Comparison of ENCODE assay signal across 27 mouse cellular contexts in genomic region chr1:75635591-75635990, GRCm38 (mm10).
DNase-seq lines count a peak whose midpoint lies in the region; ATAC-seq and TF ChIP-seq lines count a peak whose summit lies in the region.
"Had no signal": no experiment of that assay in that cellular context is flagged by ENCODE, and none has a peak within 500 bp of the region (broad histone marks: within the 10 kb centered on the region; RNA-seq: fewer than 3 reads in every experiment).

No protein-coding gene starts in this region.

- H3K79me2 ChIP-seq in myocyte (ENCODE audit: control insufficient read depth, insufficient read depth) = no peaks in the 10 kb centered on the region

- ATAC-seq in embryonic facial prominence, embryonic 13.5 days (ENCODE audit: insufficient number of reproducible peaks, insufficient read depth, low FRiP score, low TSS enrichment, low read depth) = no peak
- ATAC-seq in CD4-positive, CD25-positive, alpha-beta regulatory T cell, adult 4 months = no peak
- ATAC-seq: forebrain, embryonic 16.5 days; intestine, embryonic 16.5 days; liver, embryonic 12.5 days; liver, postnatal 0 days; Patski had no signal

- H3ac ChIP-seq in myocyte (ENCODE audit: control insufficient read depth, insufficient read length) = no peak overlapping the region

- WGBS in embryonic facial prominence, embryonic 13.5 days = 89% methylated on average over 4 of the region's 4 CpGs
- 94% methylated on average over 4 of the region's 4 CpGs for WGBS in embryonic facial prominence, embryonic 10.5 days

- no peak for TF ChIP-seq POLR2A in myocyte (IDR thresholded peaks at IDR 0.05; ENCODE audit: insufficient read length, low read depth)

- no peak overlapping the region for H3K4me2 ChIP-seq in embryonic facial prominence, embryonic 13.5 days
- no peak overlapping the region for H3K4me2 ChIP-seq in myocyte (ENCODE audit: low read depth)
- H3K4me2 ChIP-seq: heart, embryonic 12.5 days; hindbrain, embryonic 13.5 days; limb, embryonic 12.5 days; liver, embryonic 12.5 days had no signal

- no peaks in the 10 kb centered on the region for H3K36me3 ChIP-seq in embryonic facial prominence, embryonic 13.5 days
- no peaks in the 10 kb centered on the region for H3K36me3 ChIP-seq in embryonic facial prominence, embryonic 10.5 days (replicated peaks)
- no peaks in the 10 kb centered on the region for H3K36me3 ChIP-seq in myocyte (ENCODE audit: control insufficient read depth, insufficient read depth)
- H3K36me3 ChIP-seq: G1E; heart, embryonic 12.5 days; hindbrain, embryonic 13.5 days; limb, embryonic 12.5 days; liver, embryonic 12.5 days had no signal

- H3K9me3 ChIP-seq in embryonic facial prominence, embryonic 13.5 days = no peaks in the 10 kb centered on the region
- H3K9me3 ChIP-seq in embryonic facial prominence, embryonic 10.5 days = no peaks in the 10 kb centered on the region
- H3K9me3 ChIP-seq: heart, embryonic 12.5 days; hindbrain, embryonic 13.5 days; liver, embryonic 12.5 days had no signal

- no peaks in the 10 kb centered on the region for H3K27me3 ChIP-seq in embryonic facial prominence, embryonic 13.5 days
- H3K27me3 ChIP-seq in embryonic facial prominence, embryonic 10.5 days (replicated peaks; ENCODE audit: low read depth, poor library complexity, severe bottlenecking) = no peaks in the 10 kb centered on the region
- H3K27me3 ChIP-seq in myocyte (ENCODE audit: control insufficient read depth, insufficient read depth, insufficient read length) = no peaks in the 10 kb centered on the region
- H3K27me3 ChIP-seq: heart, embryonic 12.5 days; hindbrain, embryonic 13.5 days; limb, embryonic 12.5 days; liver, embryonic 12.5 days; Patski had no signal

- DNase-seq in embryonic facial prominence, embryonic 10.5 days (ENCODE audit: low spot score) = no peak
- peak; percentile 3 to 11 for DNase-seq in kidney, postnatal 36 days
- DNase-seq in kidney, postnatal 14 days = no peak
- DNase-seq in NIH3T3 (ENCODE audit: low read depth) = peak; percentile 8
- DNase-seq: B cell, adult 2 months; cerebellum, adult 2 months; cerebellum, postnatal 14 days; heart, adult 2 months; heart, postnatal 4 days; kidney, postnatal 10 days; liver, postnatal 0 days; midbrain, embryonic 14.5 days; spleen, adult 18-20 months; thymus, postnatal 14 days had no signal

- peaks cover 18% of the 10 kb centered on the region for H3K4me1 ChIP-seq in embryonic facial prominence, embryonic 13.5 days
- H3K4me1 ChIP-seq in embryonic facial prominence, embryonic 10.5 days = peaks cover 21% of the 10 kb centered on the region
- H3K4me1 ChIP-seq: heart, embryonic 12.5 days; hindbrain, embryonic 13.5 days; liver, embryonic 12.5 days had no signal

- no peak overlapping the region for H3K4me3 ChIP-seq in embryonic facial prominence, embryonic 13.5 days
- no peak overlapping the region for H3K4me3 ChIP-seq in embryonic facial prominence, embryonic 10.5 days
- no peak overlapping the region for H3K4me3 ChIP-seq in myocyte
- H3K4me3 ChIP-seq: heart, adult 2 months; heart, embryonic 12.5 days; hindbrain, embryonic 13.5 days; left cerebral cortex, adult 2 months; limb, embryonic 12.5 days; liver, embryonic 12.5 days had no signal

- H3K27ac ChIP-seq in embryonic facial prominence, embryonic 13.5 days = 0 out of 2 replicates have a peak overlapping the region, but pooled peaks have one; percentile 28
- H3K27ac ChIP-seq in embryonic facial prominence, embryonic 10.5 days (replicated peaks) = no peak overlapping the region
- H3K27ac ChIP-seq: heart, adult 2 months; hindbrain, embryonic 13.5 days; left cerebral cortex, adult 2 months; limb, embryonic 12.5 days; liver, embryonic 12.5 days; macrophage had no signal

- no peak overlapping the region for H3K9ac ChIP-seq in embryonic facial prominence, embryonic 13.5 days
- H3K9ac ChIP-seq: heart, embryonic 12.5 days; hindbrain, embryonic 13.5 days; limb, embryonic 12.5 days; liver, embryonic 12.5 days; liver, postnatal 0 days had no signal

TF ChIP-seq in myocyte, 11 proteins besides CTCF, POLR2A, EP300 and RAD21:
- TF ChIP-seq CEBPB (IDR thresholded peaks at IDR 0.05; ENCODE audit: insufficient read depth, poor library complexity, severe bottlenecking) (peak; percentile 64; the same call in 1 of the 2 replicates), MYOD1 (IDR thresholded peaks at IDR 0.05; ENCODE audit: control insufficient read depth in 1 of 3, insufficient read length in 2 of 3, low read depth in 2 of 3) (no peak), MAX (IDR thresholded peaks at IDR 0.05; ENCODE audit: low read depth) (no peak)

Comparison
In these comparisons a context has a peak if more than half of its experiments do, and no peak if none do; other contexts are left out.
1. DNase-seq: peak in kidney, postnatal 36 days (2 of 2) and NIH3T3 (single experiment); none in embryonic facial prominence, embryonic 10.5 days (single experiment) and kidney, postnatal 14 days (single experiment).